Mouse (Mus musculus) heart, embryonic 11.5 days (tissue): ENCODE measurements around the gene Fbxw21. TPM values are rescaled to one million over a fixed set of nuclear protein-coding genes. Genes with fewer than 3 reads are reported as not detected.

Source experiments
- ATAC-seq: fragments of 200-750 bp; cut with Nextera tagmentation; replicated peaks from 2 replicates; pipeline ENCODE4 v1.8.0; 2017; ENCODE audit warnings: moderate library complexity; ENCODE audit not compliant: insufficient number of reproducible peaks, low FRiP score, low TSS enrichment
- H3K27ac ChIP-seq: fragments of 300-500 bp; sonication (generic); 2 replicates; pipeline ENCODE4 v1.5.1; 2014; ENCODE audit warnings: mild to moderate bottlenecking, low read depth, low read length
- H3K27me3 ChIP-seq: fragments of 300-500 bp; sonication (generic); 2 replicates; pipeline ENCODE4 v1.6.1; 2014; ENCODE audit warnings: mild to moderate bottlenecking, low read length, mixed read lengths; ENCODE audit not compliant: control insufficient read depth, insufficient read depth
- H3K36me3 ChIP-seq: fragments of 300-500 bp; sonication (generic); 2 replicates; pipeline ENCODE4 v1.6.1; 2014; ENCODE audit warnings: mild to moderate bottlenecking, low read length, moderate library complexity, mixed read lengths; ENCODE audit not compliant: control insufficient read depth, insufficient read depth
- H3K4me1 ChIP-seq: fragments of 300-500 bp; sonication (generic); 2 replicates; pipeline ENCODE4 v1.6.1; 2014; ENCODE audit warnings: low read length; ENCODE audit not compliant: control insufficient read depth, insufficient read depth
- H3K4me2 ChIP-seq: fragments of 300-500 bp; sonication (generic); 2 replicates; pipeline ENCODE4 v1.6.1; 2014; ENCODE audit warnings: mild to moderate bottlenecking, moderate library complexity
- H3K4me3 ChIP-seq: fragments of 300-500 bp; sonication (generic); 2 replicates; pipeline ENCODE4 v1.5.1; 2014; ENCODE audit warnings: low read depth, low read length
- H3K9ac ChIP-seq: fragments of 300-500 bp; sonication (generic); 2 replicates; pipeline ENCODE4 v1.6.1; 2014; ENCODE audit warnings: mild to moderate bottlenecking, low read depth, low read length, moderate library complexity
- H3K9me3 ChIP-seq: fragments of 300-500 bp; sonication (generic); replicated peaks from 2 replicates; pipeline ENCODE4 v1.6.1; 2016; ENCODE audit warnings: low read length; ENCODE audit not compliant: control insufficient read depth
- WGBS: fragments of 180-500 bp; shearing (Covaris S2); extraction: QIAGEN DNeasy Blood & Tissue Kit; methylation state at CpG from one replicate; pipeline ENCODE4 v1.1.7; 2014; ENCODE audit not compliant: insufficient replicate concordance; 5-methylcytosine and 5-hydroxymethylcytosine counted together
- polyA plus RNA-seq: library from polyadenylated mRNA; unstranded; fragments of >200 nt; fragmentation: Nextera tagmentation; extraction: Ambion mirVana; gene quantifications from 2 replicates; pipeline ENCODE4 v1.2.1, GENCODE M21; 2014

Fbxw21 gene
- polyA plus RNA-seq, 1 experiment from 2014 or later: not detected

GRCm38 (mm10) chr9:109119571-109119970 lies 42.3 kb downstream of the Fbxw21 start:
- WGBS: 82% methylated on average over 9 of the region's 9 CpGs
- no peak overlapping the region for H3K9ac ChIP-seq
- no peak overlapping the region for H3K4me3 ChIP-seq
- H3K27me3 ChIP-seq: no peaks in the 10 kb centered on the region
- no peak overlapping the region for H3K4me2 ChIP-seq
- H3K9me3 ChIP-seq: no peaks in the 10 kb centered on the region
- H3K36me3 ChIP-seq: peaks cover 27% of the 10 kb centered on the region
- H3K27ac ChIP-seq: no peak overlapping the region
- H3K4me1 ChIP-seq: 0 out of 2 replicates have a peak, but pooled peaks cover 3% of the 10 kb centered on the region
- ATAC-seq: no peak

DNA sequence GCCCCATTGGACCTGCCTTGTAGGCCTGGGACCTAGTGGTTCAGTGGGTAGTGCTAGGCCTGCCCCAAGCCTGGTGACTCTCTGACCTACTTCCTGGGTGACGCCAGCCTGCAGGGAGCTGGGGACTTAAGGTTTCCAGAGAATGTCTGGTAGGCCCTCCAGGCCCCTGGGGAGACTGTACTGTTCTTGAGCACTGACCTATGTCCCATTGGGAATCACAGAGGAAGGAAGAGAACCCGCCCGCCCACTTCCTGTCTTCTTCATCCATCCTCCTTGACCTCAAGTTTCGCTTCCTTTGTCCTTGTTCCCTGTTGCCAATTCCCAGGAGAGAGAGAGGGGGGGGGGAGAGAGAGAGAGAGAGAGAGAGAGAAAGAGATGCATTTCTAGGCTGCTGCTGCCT lies 43.7 kb downstream of the Fbxw21 start:
- no peaks in the 10 kb centered on the region for H3K4me1 ChIP-seq
- H3K9ac ChIP-seq: no peak overlapping the region
- H3K4me3 ChIP-seq: no peak overlapping the region
- H3K36me3 ChIP-seq: peaks cover 39% of the 10 kb centered on the region
- H3K9me3 ChIP-seq: no peaks in the 10 kb centered on the region
- no peaks in the 10 kb centered on the region for H3K27me3 ChIP-seq
- H3K4me2 ChIP-seq: no peak overlapping the region
- 72% methylated on average over 4 of the region's 4 CpGs for WGBS
- H3K27ac ChIP-seq: no peak overlapping the region
- ATAC-seq: no peak

DNA sequence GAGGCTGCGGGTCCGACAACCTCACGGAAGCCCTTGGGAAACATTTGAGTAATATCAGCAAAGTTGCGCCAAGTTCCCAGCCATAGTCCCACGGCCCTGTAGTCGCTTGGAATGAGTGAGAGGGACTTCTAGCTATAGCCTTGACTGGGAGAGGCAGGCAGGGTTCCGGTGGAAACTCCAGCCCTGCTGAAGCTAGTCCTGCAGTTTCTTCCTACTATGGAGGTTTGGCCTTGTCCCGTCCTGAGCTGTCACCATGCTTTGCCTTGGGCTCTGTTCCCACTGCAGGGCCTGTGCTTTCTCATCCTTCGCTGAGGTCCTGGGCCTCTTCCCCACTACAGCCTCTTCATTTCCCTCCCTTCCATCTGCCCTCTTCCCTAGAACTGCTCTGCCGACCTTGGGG lies 45.6 kb downstream of the Fbxw21 start:
- 88% methylated on average over 10 of the region's 10 CpGs for WGBS
- H3K27ac ChIP-seq: no peak overlapping the region
- no peak overlapping the region for H3K4me3 ChIP-seq
- H3K36me3 ChIP-seq: peaks cover 48% of the 10 kb centered on the region
- H3K27me3 ChIP-seq: no peaks in the 10 kb centered on the region
- no peaks in the 10 kb centered on the region for H3K9me3 ChIP-seq
- no peak for ATAC-seq
- no peak overlapping the region for H3K9ac ChIP-seq
- H3K4me2 ChIP-seq: no peak overlapping the region
- no peaks in the 10 kb centered on the region for H3K4me1 ChIP-seq

DNA sequence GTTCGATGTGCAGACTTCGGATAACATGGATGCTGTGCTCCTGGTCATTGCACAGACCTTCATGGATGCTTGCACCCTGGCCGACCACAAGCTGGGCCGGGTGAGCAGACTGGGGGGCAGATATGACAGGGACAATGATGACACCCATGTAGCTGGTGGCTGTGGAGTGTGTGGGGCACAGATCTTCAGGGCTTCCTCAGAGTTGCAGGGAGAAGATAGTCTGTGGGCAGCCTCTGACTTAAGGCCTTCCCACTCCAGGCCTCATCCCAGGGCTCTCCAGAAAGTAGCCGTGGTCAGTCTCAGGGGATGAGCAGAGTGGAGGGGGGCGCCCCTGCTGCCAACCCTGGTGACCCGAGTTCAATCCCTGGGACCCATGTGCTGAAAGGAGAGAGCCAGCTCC lies 47.0 kb downstream of the Fbxw21 start:
- Histone ChIP-seq H3K4me1 (no peaks in the 10 kb centered on the region), H3K4me3 (no peak overlapping the region), H3K27ac (no peak overlapping the region), H3K9me3 (no peaks in the 10 kb centered on the region), H3K27me3 (no peaks in the 10 kb centered on the region), H3K36me3 (peaks cover 56% of the 10 kb centered on the region), H3K9ac (no peak overlapping the region), H3K4me2 (no peak overlapping the region)
- 83% methylated on average over 7 of the region's 7 CpGs for WGBS
- ATAC-seq: no peak

- H3K9ac ChIP-seq: no peak overlapping the region
- H3K4me3 ChIP-seq: no peak overlapping the region
- H3K27me3 ChIP-seq: no peaks in the 10 kb centered on the region
- H3K36me3 ChIP-seq: peaks cover 59% of the 10 kb centered on the region
- no peak overlapping the region for H3K4me2 ChIP-seq
- no peak for ATAC-seq
- H3K27ac ChIP-seq: no peak overlapping the region
- H3K4me1 ChIP-seq: no peaks in the 10 kb centered on the region
- no peaks in the 10 kb centered on the region for H3K9me3 ChIP-seq
- 89% methylated on average over 11 of the region's 11 CpGs for WGBS
These were observed 47.6 kb downstream of the Fbxw21 start for GRCm38 (mm10) chr9:109114276-109114675.

- 87% methylated on average over 8 of the region's 8 CpGs for WGBS
- Histone ChIP-seq H3K9ac (no peak overlapping the region), H3K27ac (no peak overlapping the region)
These were observed 48.5 kb downstream of the Fbxw21 start for GRCm38 (mm10) chr9:109113331-109113730.

GRCm38 (mm10) chr9:109111591-109111990 lies 50.2 kb downstream of the Fbxw21 start:
- no peak overlapping the region for H3K9ac ChIP-seq
- peaks cover 55% of the 10 kb centered on the region for H3K36me3 ChIP-seq
- no peaks in the 10 kb centered on the region for H3K27me3 ChIP-seq
- no peak overlapping the region for H3K4me2 ChIP-seq
- no peaks in the 10 kb centered on the region for H3K4me1 ChIP-seq
- H3K9me3 ChIP-seq: no peaks in the 10 kb centered on the region
- 81% methylated on average over 9 of the region's 9 CpGs for WGBS
- no peak for ATAC-seq
- H3K27ac ChIP-seq: no peak overlapping the region
- no peak overlapping the region for H3K4me3 ChIP-seq

More at GRCm38 (mm10) chr9:109113331-109113730, 48.5 kb downstream of the Fbxw21 start:
- H3K4me2 ChIP-seq: no peak overlapping the region
- H3K4me3 ChIP-seq: no peak overlapping the region
- H3K4me1 ChIP-seq: no peaks in the 10 kb centered on the region
- H3K27me3 ChIP-seq: no peaks in the 10 kb centered on the region
- no peak for ATAC-seq
- no peaks in the 10 kb centered on the region for H3K9me3 ChIP-seq
- H3K36me3 ChIP-seq: peaks cover 68% of the 10 kb centered on the region

GRCm38 (mm10) chr9:109111101-109111500 lies 50.7 kb downstream of the Fbxw21 start:
- H3K4me2 ChIP-seq: no peak overlapping the region
- no peaks in the 10 kb centered on the region for H3K27me3 ChIP-seq
- no peak for ATAC-seq
- no peak overlapping the region for H3K27ac ChIP-seq
- H3K4me3 ChIP-seq: no peak overlapping the region
- 75% methylated on average over 4 of the region's 4 CpGs for WGBS
- peaks cover 56% of the 10 kb centered on the region for H3K36me3 ChIP-seq
- H3K9me3 ChIP-seq: no peaks in the 10 kb centered on the region
- no peak overlapping the region for H3K9ac ChIP-seq
- H3K4me1 ChIP-seq: no peaks in the 10 kb centered on the region

DNA sequence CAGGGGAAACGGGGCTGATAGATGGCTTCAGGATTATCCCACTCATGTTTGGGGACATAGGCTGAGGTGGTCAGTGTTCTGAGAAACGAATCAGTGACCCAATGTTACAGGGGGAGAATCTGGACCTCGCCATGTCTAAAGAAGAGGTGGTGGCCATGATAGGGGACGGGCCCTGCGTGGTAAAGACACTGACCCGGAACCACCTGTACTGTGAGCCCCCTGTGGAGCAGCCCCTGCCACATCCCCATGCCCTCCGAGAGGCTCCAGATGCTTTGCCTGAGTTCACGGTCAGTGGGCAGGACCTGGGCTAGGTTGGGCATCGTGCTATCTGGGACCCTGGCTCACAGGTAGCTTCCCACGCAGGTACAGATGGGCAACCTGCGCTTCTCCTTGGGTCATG lies 51.6 kb downstream of the Fbxw21 start:
- Histone ChIP-seq H3K36me3 (peaks cover 54% of the 10 kb centered on the region), H3K9ac (no peak overlapping the region), H3K9me3 (no peaks in the 10 kb centered on the region), H3K27me3 (no peaks in the 10 kb centered on the region), H3K4me2 (no peak overlapping the region), H3K27ac (no peak overlapping the region), H3K4me1 (no peaks in the 10 kb centered on the region; the same call in 1 of the 2 replicates), H3K4me3 (no peak overlapping the region)
- no peak for ATAC-seq
- WGBS: 90% methylated on average over 11 of the region's 11 CpGs
